Mouse (Mus musculus) telencephalon, adult 2 months (tissue): ENCODE data around the gene Tenm4.

Source experiments
- DNase-seq: peaks from one replicate; pipeline ENCODE4 v3.0.0-alpha.2; 2011; ENCODE audit warnings: low read depth, low spot score

The Tenm4 gene

DNA sequence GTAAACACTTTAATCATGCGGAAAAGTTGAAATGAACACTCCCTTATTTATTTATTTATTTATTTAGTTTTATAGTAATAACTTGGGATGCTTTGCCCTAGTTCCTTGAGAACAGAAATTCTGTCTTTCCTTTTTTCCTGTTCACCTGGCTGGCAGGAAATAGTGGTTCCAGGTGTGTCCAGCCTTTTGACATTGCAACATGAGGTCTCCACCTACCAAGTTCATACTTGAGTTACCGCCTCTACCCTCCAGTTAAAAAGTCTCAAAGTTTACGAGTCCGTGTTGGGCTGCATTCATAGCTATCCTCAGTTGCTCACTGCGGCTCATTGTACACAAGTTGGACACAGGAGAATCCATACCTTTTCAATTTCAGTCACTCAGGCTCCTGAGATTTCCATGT is 781.0 kb downstream of the Tenm4 start:
- DNase-seq = no peak

- DNase-seq = no peak
Measured at GRCm38 (mm10) chr7:96959168-96959567, 788.1 kb downstream of the Tenm4 start.
